10 mouse cellular contexts compared by ENCODE assay signal in genomic region chr1:182763191-182763715, GRCm38 (mm10). TPM values are rescaled to one million over a fixed set of nuclear protein-coding genes. Genes with fewer than 3 reads are reported as not detected.
DNase-seq lines count a peak whose midpoint lies in the region; ATAC-seq and TF ChIP-seq lines count a peak whose summit lies in the region.
"Had no signal": no experiment of that assay in that cellular context is flagged by ENCODE, and none has a peak within 500 bp of the region (broad histone marks: within the 10 kb centered on the region; RNA-seq: fewer than 3 reads in every experiment).

No protein-coding gene starts in this region.

- H3K27ac ChIP-seq in forebrain, embryonic 14.5 days (ENCODE audit: low read depth, low read length), result no peak overlapping the region
- H3K27ac ChIP-seq in liver, embryonic 12.5 days, result no peak overlapping the region

- peaks cover 30% of the 10 kb centered on the region for H3K4me1 ChIP-seq in E14TG2a.4 (replicated peaks; ENCODE audit: low read depth, low read length)
- peaks cover 3% of the 10 kb centered on the region; the same call in 1 of the 2 replicates for H3K4me1 ChIP-seq in forebrain, embryonic 14.5 days (ENCODE audit: control insufficient read depth, insufficient read depth, low read length)
- peaks cover 15% of the 10 kb centered on the region; the same call in 1 of the 2 replicates for H3K4me1 ChIP-seq in liver, embryonic 12.5 days

- peak; percentile 83 for DNase-seq in heart, adult 11 months
- DNase-seq in heart, postnatal 36 days, result no peak
- DNase-seq in forebrain, embryonic 14.5 days (ENCODE audit: low spot score), result peak; percentile 24
- no peak for DNase-seq in spleen, postnatal 4 days (ENCODE audit: low spot score in 2 of 2)
- DNase-seq in Muller cell, postnatal 12 days (ENCODE audit: inconsistent ontology term), result no peak

- peaks cover 61% of the 10 kb centered on the region for H3K27me3 ChIP-seq in E14TG2a.4 (ENCODE audit: insufficient read depth, low read length)
- 0 out of 2 replicates have a peak, but pooled peaks cover 3% of the 10 kb centered on the region for H3K27me3 ChIP-seq in forebrain, embryonic 14.5 days (replicated peaks; ENCODE audit: control insufficient read depth, insufficient read depth, low read length)
- H3K27me3 ChIP-seq in liver, embryonic 12.5 days (replicated peaks), result peaks cover 57% of the 10 kb centered on the region

- H3K36me3 ChIP-seq in E14TG2a.4 (ENCODE audit: insufficient read depth, low read length), result no peaks in the 10 kb centered on the region
- no peaks in the 10 kb centered on the region for H3K36me3 ChIP-seq in forebrain, embryonic 14.5 days (ENCODE audit: control insufficient read depth, insufficient read depth, low read length)
- H3K36me3 ChIP-seq in liver, embryonic 12.5 days, result no peaks in the 10 kb centered on the region

- H3K9me3 ChIP-seq in E14TG2a.4 (ENCODE audit: low read length), result no peaks in the 10 kb centered on the region
- H3K9me3 ChIP-seq in forebrain, embryonic 14.5 days (replicated peaks; ENCODE audit: control insufficient read depth, low read length), result no peaks in the 10 kb centered on the region
- H3K9me3 ChIP-seq in liver, embryonic 12.5 days (replicated peaks), result no peaks in the 10 kb centered on the region

- ATAC-seq in forebrain, embryonic 14.5 days, result no peak
- ATAC-seq in liver, embryonic 12.5 days, result 0 out of 2 replicates have a peak, but pooled peaks have one; percentile 10
- no peak for ATAC-seq in CD4-positive, CD25-positive, alpha-beta regulatory T cell, adult 4 months

- WGBS in forebrain, embryonic 14.5 days, result 5% methylated on average over 17 of the region's 17 CpGs
- WGBS in liver, embryonic 12.5 days (ENCODE audit: insufficient replicate concordance), result 13% methylated on average over 17 of the region's 17 CpGs

- peak overlapping the region; percentile 90 for H3K4me2 ChIP-seq in forebrain, embryonic 14.5 days (ENCODE audit: low read length)
- H3K4me2 ChIP-seq in liver, embryonic 12.5 days, result peak overlapping the region; percentile 75

- peak overlapping the region; percentile 87 for H3K4me3 ChIP-seq in E14TG2a.4 (replicated peaks; ENCODE audit: low read length)
- peak overlapping the region; percentile 57 for H3K4me3 ChIP-seq in forebrain, embryonic 14.5 days (ENCODE audit: low read depth, low read length)
- H3K4me3 ChIP-seq in liver, embryonic 12.5 days, result peak overlapping the region; percentile 61

- TF ChIP-seq CTCF in E14TG2a.4 (conservative IDR thresholded peaks at IDR 0.05; ENCODE audit: low read length), result no peak

- intact Hi-C loops in heart, postnatal 36 days (cut with DNase I), result no loop called here

- peak overlapping the region; percentile 70; the same call in 1 of the 2 replicates for H3K9ac ChIP-seq in forebrain, embryonic 14.5 days (ENCODE audit: low read length)
- no peak overlapping the region for H3K9ac ChIP-seq in liver, embryonic 12.5 days

RNA-seq across cellular contexts. Expression of gene Susd4, which starts 0.4 kb away (rescaled TPM):
- under 1 TPM; 0.39 to 0.41 TPM for total RNA-seq in heart, postnatal 36 days (2021)
- polyA plus RNA-seq in forebrain, embryonic 14.5 days (2014; fragmentation: Nextera tagmentation; extraction: Ambion mirVana), result 37.4 and 42.9 TPM in 2 replicates
- polyA plus RNA-seq in liver, embryonic 12.5 days (2016; fragmentation: Nextera tagmentation; extraction: Ambion mirVana), result 3.1 and 3.5 TPM in 2 replicates
- polyA plus RNA-seq in CD4-positive, CD25-positive, alpha-beta regulatory T cell, adult 4 months (2017; shearing (Covaris generic)), result 1 to 10 TPM; 2.4 to 2.6 TPM
- total RNA-seq: CH12.LX had no signal

RNA-seq across cellular contexts. Expression of gene Ccdc185, which starts 14.3 kb away (rescaled TPM):
- not detected for total RNA-seq in heart, postnatal 36 days (2021)
- polyA plus RNA-seq in forebrain, embryonic 14.5 days (2014; fragmentation: Nextera tagmentation; extraction: Ambion mirVana), result not detected in 2 replicates
- not detected in 2 replicates for polyA plus RNA-seq in liver, embryonic 12.5 days (2016; fragmentation: Nextera tagmentation; extraction: Ambion mirVana)
- not detected for polyA plus RNA-seq in CD4-positive, CD25-positive, alpha-beta regulatory T cell, adult 4 months (2017; shearing (Covaris generic))
- total RNA-seq: CH12.LX; heart, postnatal 10 days had no signal

Comparison
In these comparisons a context has a peak if more than half of its experiments do, and no peak if none do; other contexts are left out.
1. DNase-seq: peak in heart, adult 11 months (single experiment) and forebrain, embryonic 14.5 days (single experiment); none in heart, postnatal 36 days (0 of 2), spleen, postnatal 4 days (0 of 2) and Muller cell, postnatal 12 days (single experiment).
2. Peak in every context shown above with its lines, with median percentiles within 50 percentile points of each other: H3K4me3 ChIP-seq.